Mouse (Mus musculus) ES-E14 (cell line): ENCODE measurements around the gene Cbx6.

Source experiments
- CHD2 ChIP-seq: IDR thresholded peaks from 2 replicates; pipeline ENCODE4 v1.6.1; 2014; ENCODE audit warnings: mild to moderate bottlenecking, low read depth, low read length, inconsistent platforms
- HCFC1 ChIP-seq: IDR thresholded peaks from 2 replicates; pipeline ENCODE4 v1.6.1; 2012; ENCODE audit warnings: low read length, inconsistent platforms, borderline replicate concordance; ENCODE audit not compliant: insufficient read depth
- MAFK ChIP-seq: IDR thresholded peaks from 2 replicates; pipeline ENCODE4 v1.6.1; 2014; ENCODE audit warnings: mild to moderate bottlenecking, low read depth, low read length, inconsistent platforms; ENCODE audit not compliant: insufficient read depth
- ZC3H11A ChIP-seq: IDR thresholded peaks from 2 replicates; pipeline ENCODE4 v1.6.1; 2012; ENCODE audit warnings: low read depth, mild to moderate bottlenecking, inconsistent platforms, low read length, borderline replicate concordance
- ZNF384 ChIP-seq: IDR thresholded peaks from 2 replicates; pipeline ENCODE4 v1.6.1; 2012; ENCODE audit warnings: low read depth, low read length, inconsistent platforms

GRCm38 (mm10) chr15:79802304-79802703 lies 32.2 kb downstream of the Cbx6 start:
- TF ChIP-seq HCFC1, result no peak
- TF ChIP-seq ZNF384, result no peak
- no peak for TF ChIP-seq ZC3H11A
- no peak for TF ChIP-seq MAFK
- no peak for TF ChIP-seq CHD2
